Mouse (Mus musculus) C2C12 (cell line): ENCODE measurements at regions not wholly inside any gene's neighbourhood (a gene's known extent, or its start where the extent isn't known, plus 50 kb on each side); places are given as distances from the start of the nearest gene placed in this dataset.

Experiments
- CEBPB ChIP-seq: IDR thresholded peaks from one replicate; pipeline ENCODE4 v1.6.1; 2011; ENCODE audit warnings: low read depth, mild to moderate bottlenecking, control low read depth, moderate library complexity
- CTCF ChIP-seq: IDR thresholded peaks from one replicate; pipeline ENCODE4 v1.5.1; 2011; ENCODE audit not compliant: control insufficient read depth, insufficient read depth, insufficient read length
- MYOD1 ChIP-seq: IDR thresholded peaks from one replicate; pipeline ENCODE4 v1.6.1; 2011; ENCODE audit warnings: low read depth; ENCODE audit not compliant: control insufficient read depth, insufficient read length
- USF1 ChIP-seq: IDR thresholded peaks from one replicate; pipeline ENCODE4 v1.6.1; 2011; ENCODE audit warnings: low read depth, mild to moderate bottlenecking, control low read depth, moderate library complexity

DNA sequence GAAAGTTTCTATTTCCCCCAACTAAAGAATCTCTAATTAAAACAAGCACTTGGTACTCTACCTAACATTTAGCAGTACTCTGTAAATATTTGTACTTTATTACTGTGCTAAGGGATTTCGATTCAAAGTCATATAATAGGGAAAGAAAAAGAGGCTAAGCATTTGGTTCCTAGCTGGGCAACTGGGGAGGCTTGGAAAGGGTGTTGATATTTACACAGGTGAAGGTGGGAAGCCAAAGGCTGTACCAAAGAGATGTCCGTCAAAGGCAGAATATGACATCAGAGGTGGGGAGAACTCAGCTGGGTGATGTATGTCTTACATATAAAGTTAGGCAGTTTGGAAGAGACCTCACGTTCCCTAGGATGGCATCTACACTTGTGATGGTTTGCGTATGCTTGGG lies 278.9 kb upstream of the Slc30a5 start:
- TF ChIP-seq USF1 (no peak), CTCF (no peak), MYOD1 (no peak), CEBPB (no peak)
